Mouse (Mus musculus) heart, embryonic 14.5 days (tissue): Measurements from ENCODE around the gene Nphp4. TPM values are rescaled to one million over a fixed set of nuclear protein-coding genes. Genes with fewer than 3 reads are reported as not detected.

Source experiments
- ATAC-seq: fragments of 200-750 bp; cut with Nextera tagmentation; 2 replicates; pipeline ENCODE4 v1.8.0; 2017; ENCODE audit warnings: low read depth, moderate TSS enrichment; ENCODE audit not compliant: insufficient number of reproducible peaks, insufficient read depth, low FRiP score
- H3K27ac ChIP-seq, 2 experiments: fragments of 200-500 bp in 1 of 2; fragments of 300-500 bp in 1 of 2; sonication (generic) in 1 of 2; replicated peaks in 1 of 2; 2 replicates each; pipeline ENCODE4 v1.5.1; 2012 to 2014; ENCODE audit warnings: low read depth in 2 of 2, low read length in 2 of 2, control low read depth in 1 of 2, mild to moderate bottlenecking in 1 of 2, mixed read lengths in 1 of 2; ENCODE audit not compliant: control insufficient read depth in 1 of 2, insufficient read depth in 1 of 2
- H3K27me3 ChIP-seq: fragments of 300-500 bp; sonication (generic); 2 replicates; pipeline ENCODE4 v1.6.1; 2014; ENCODE audit warnings: mild to moderate bottlenecking, low read length, control low read depth; ENCODE audit not compliant: control insufficient read depth, insufficient read depth
- H3K36me3 ChIP-seq: fragments of 300-500 bp; sonication (generic); 2 replicates; pipeline ENCODE4 v1.6.1; 2014; ENCODE audit warnings: mild to moderate bottlenecking, control low read depth, low read length, mixed read lengths; ENCODE audit not compliant: control insufficient read depth, insufficient read depth
- H3K4me1 ChIP-seq, 2 experiments: fragments of 200-500 bp in 1 of 2; fragments of 300-500 bp in 1 of 2; sonication (generic) in 1 of 2; 2 replicates each; pipeline ENCODE4 v1.6.1; 2012 to 2014; ENCODE audit warnings: low read length in 2 of 2, control low read depth in 1 of 2, mixed read lengths in 1 of 2; ENCODE audit not compliant: control insufficient read depth in 2 of 2, insufficient read depth in 2 of 2
- H3K4me2 ChIP-seq: fragments of 300-500 bp; sonication (generic); 2 replicates; pipeline ENCODE4 v1.6.1; 2014; ENCODE audit warnings: mild to moderate bottlenecking, low read length
- H3K4me3 ChIP-seq, 2 experiments: fragments of 200-500 bp in 1 of 2; fragments of 300-500 bp in 1 of 2; sonication (generic) in 1 of 2; 2 replicates each; pipeline ENCODE4 v1.5.1; 2012 to 2014; ENCODE audit warnings: low read length in 2 of 2, mild to moderate bottlenecking in 2 of 2, control low read depth in 1 of 2, low read depth in 1 of 2, moderate library complexity in 1 of 2; ENCODE audit not compliant: control insufficient read depth in 1 of 2, insufficient read depth in 1 of 2
- H3K9ac ChIP-seq: fragments of 300-500 bp; sonication (generic); 2 replicates; pipeline ENCODE4 v1.6.1; 2014; ENCODE audit warnings: mild to moderate bottlenecking, low read length
- H3K9me3 ChIP-seq: fragments of 300-500 bp; sonication (generic); 2 replicates; pipeline ENCODE4 v1.6.1; 2016; ENCODE audit warnings: low read length, control low read depth; ENCODE audit not compliant: control insufficient read depth
- WGBS: fragments of 180-500 bp; shearing (Covaris S2); extraction: QIAGEN DNeasy Blood & Tissue Kit; methylation state at CpG from one replicate; pipeline ENCODE4 v1.1.7; 2014; 5-methylcytosine and 5-hydroxymethylcytosine counted together
- polyA plus RNA-seq: library from polyadenylated mRNA; unstranded; fragments of >200 nt; fragmentation: Nextera tagmentation; extraction: Ambion mirVana; gene quantifications from 2 replicates; pipeline ENCODE4 v1.2.1, GENCODE M21; 2014

The Nphp4 gene
- polyA plus RNA-seq, 1 experiment from 2014 or later = 1.1 TPM

DNA sequence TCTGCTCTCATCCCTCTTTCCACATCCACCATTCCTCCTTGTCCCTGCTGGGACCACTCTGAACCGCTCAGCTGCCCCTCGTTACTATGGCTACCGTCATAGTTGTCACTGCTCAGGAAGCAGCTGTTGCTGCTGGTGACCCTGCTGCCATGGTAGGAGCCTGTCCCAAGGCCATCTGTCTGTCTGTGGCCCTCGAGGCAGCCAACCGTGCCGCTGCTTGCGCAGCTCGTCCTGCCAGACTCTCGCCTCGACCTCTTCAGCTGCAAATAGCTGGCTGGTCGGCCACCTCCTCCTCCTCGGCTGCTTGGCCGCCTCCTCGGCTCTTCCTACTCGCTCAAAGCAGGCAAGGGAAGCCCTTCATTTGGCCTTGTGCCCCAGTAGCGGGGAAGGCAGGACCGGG lies 81.7 kb downstream of the Nphp4 start:
- no peak for ATAC-seq
- WGBS = 37% methylated on average over 17 of the region's 17 CpGs
- H3K9me3 ChIP-seq = no peaks in the 10 kb centered on the region
- H3K27ac ChIP-seq = no peak overlapping the region
- no peaks in the 10 kb centered on the region for H3K36me3 ChIP-seq
- 0 out of 2 replicates have a peak, but pooled peaks cover 2% of the 10 kb centered on the region for H3K27me3 ChIP-seq
- no peak overlapping the region for H3K4me3 ChIP-seq
- H3K9ac ChIP-seq = no peak overlapping the region
- peaks cover 0 to 2% of the 10 kb centered on the region in 2 experiments; a peak in 1 of 4 replicates for H3K4me1 ChIP-seq
- no peak overlapping the region for H3K4me2 ChIP-seq

DNA sequence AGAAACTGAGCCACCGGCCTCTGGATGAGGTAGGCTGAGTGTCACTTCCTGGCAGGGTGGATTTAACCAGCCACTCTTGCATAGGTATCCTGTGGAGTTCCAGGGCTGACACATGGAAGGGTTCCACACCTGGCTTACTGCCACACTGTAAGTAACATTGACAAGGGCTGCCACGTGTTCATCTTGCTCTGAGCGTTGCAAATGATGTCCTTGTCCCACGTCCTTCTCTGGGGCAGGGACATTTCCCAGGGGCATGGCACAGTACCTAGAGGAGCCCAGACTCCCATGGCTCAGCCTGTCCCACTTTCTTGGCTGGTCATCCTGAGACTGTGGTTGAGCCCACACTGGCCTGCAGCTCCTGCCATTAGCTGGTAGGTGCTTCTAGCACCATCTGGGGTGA lies 91.5 kb downstream of the Nphp4 start:
- Histone ChIP-seq H3K9ac (no peak overlapping the region), H3K36me3 (no peaks in the 10 kb centered on the region), H3K4me3 (no peak overlapping the region), H3K27me3 (peaks cover 13% of the 10 kb centered on the region; the same call in 1 of the 2 replicates), H3K4me1 (no peaks in the 10 kb centered on the region), H3K9me3 (no peaks in the 10 kb centered on the region), H3K27ac (no peak overlapping the region), H3K4me2 (no peak overlapping the region)
- 43% methylated on average over 4 of the region's 4 CpGs for WGBS
- no peak for ATAC-seq

DNA sequence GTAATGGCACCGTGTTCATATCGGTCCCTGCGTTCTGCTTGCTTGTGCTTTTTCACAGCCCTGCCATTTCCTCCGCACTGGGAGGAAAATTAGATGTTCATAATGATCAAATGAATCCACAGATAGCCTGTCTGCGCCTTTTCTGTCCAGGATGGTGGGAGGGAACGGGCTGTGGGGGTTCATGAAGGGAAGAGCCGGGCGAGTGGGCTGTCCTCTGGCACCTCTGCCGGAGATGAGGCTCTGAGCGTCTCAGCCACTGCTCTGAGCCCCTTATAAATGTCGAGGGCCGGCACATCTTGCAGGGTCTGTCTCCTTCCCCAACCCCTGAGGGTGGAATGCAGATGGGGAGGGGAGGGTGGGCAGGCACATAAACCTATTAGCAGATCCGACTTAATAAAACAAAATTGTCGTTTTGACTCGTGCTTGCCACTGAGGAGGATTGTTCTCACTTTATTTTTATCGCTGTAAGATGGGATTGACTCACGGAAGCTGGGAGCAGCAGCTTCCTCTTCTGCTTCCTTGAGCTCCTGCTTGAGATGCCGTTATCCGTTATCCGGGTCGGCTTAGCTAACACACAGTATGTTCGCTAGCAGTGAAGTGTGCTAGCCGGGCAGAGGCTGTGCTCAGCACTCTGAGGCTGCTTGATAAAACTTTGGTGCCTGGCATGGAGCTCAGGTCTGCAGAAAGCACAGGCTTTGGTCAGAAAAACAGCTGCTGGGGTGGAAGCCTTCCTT lies 92.3 kb downstream of the Nphp4 start:
- Histone ChIP-seq H3K9me3 (no peaks in the 10 kb centered on the region), H3K4me3 (no peak overlapping the region), H3K27me3 (peaks cover 13% of the 10 kb centered on the region; the same call in 1 of the 2 replicates), H3K36me3 (no peaks in the 10 kb centered on the region), H3K4me2 (no peak overlapping the region), H3K27ac (no peak overlapping the region), H3K9ac (no peak overlapping the region), H3K4me1 (no peaks in the 10 kb centered on the region)
- 40% methylated on average over 23 of the region's 23 CpGs for WGBS
- ATAC-seq = no peak

DNA sequence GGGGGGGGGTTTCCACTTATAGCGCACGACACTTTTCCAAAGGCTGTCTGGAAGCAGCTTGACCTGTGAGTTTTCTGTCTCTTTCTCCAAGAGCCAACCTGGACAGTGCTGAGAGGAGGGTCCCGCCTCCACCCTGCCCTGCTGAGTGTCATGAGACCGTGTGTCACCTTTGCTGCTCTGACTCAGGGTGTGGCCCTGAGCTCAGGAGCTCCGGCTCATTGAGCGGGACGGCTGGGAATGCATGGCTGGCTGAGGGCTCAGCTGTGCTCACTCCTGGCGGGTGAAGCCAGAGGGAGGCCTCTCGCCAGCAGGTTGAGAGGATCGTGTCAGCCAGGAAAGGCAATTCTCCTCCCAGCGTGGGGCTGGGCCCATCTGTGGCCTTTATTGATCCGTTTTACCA lies 97.8 kb downstream of the Nphp4 start:
- no peak overlapping the region for H3K9ac ChIP-seq
- H3K4me3 ChIP-seq = no peak overlapping the region
- H3K27me3 ChIP-seq = 0 out of 2 replicates have a peak, but pooled peaks cover 6% of the 10 kb centered on the region
- no peaks in the 10 kb centered on the region for H3K36me3 ChIP-seq
- no peak for ATAC-seq
- no peak overlapping the region for H3K4me2 ChIP-seq
- H3K27ac ChIP-seq = no peak overlapping the region
- H3K4me1 ChIP-seq = no peaks in the 10 kb centered on the region
- no peaks in the 10 kb centered on the region for H3K9me3 ChIP-seq
- WGBS = 48% methylated on average over 12 of the region's 12 CpGs

DNA sequence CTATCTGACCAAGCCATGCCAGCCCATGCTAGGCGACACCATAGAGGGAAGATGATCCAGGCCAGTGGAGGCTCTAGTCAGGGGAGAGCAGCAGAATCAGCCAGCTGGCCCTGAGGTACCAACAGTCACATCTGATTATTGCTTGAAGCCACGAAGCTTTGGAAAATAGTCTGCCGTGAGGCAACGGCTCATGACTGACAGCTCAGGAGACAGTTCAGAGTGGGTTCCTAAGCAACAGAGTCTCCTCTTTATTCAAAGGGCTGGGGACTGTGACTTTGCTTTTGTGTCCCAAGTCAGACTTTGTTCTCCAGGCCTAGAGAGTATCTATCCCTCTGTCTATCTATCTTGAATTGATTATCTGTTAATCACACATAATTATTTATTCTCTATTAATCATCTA lies 100.3 kb downstream of the Nphp4 start:
- 64% methylated on average over 4 of the region's 4 CpGs for WGBS
- no peak overlapping the region for H3K9ac ChIP-seq
- no peak for ATAC-seq

DNA sequence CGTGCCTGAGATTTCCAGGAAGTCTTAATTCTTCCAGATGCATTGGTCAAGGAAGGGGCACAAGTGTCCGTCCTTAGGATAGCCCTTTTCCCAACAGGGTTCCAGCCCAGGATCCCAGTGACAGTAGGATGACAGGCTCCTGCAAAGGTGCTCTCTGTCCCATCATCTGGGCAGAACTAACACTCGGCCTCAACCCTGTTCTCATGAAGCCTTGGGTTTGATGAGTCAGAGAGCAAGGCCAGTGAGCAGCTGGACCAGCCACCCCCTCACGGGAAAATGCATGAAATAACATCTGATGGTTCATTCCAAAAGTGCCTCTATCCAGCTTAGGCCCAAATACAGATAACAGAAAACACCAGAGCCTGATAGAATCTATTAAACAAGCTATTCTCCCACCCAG lies 103.5 kb downstream of the Nphp4 start:
- Histone ChIP-seq H3K4me1 (no peaks in the 10 kb centered on the region), H3K4me3 (no peak overlapping the region), H3K9me3 (no peaks in the 10 kb centered on the region), H3K9ac (no peak overlapping the region), H3K36me3 (no peaks in the 10 kb centered on the region), H3K27me3 (no peaks in the 10 kb centered on the region), H3K27ac (no peak overlapping the region), H3K4me2 (no peak overlapping the region)
- ATAC-seq = no peak
- 63% methylated on average over 4 of the region's 4 CpGs for WGBS

More for the DNA sequence above, 100.3 kb downstream of the Nphp4 start:
- no peak overlapping the region for H3K27ac ChIP-seq
- no peaks in the 10 kb centered on the region for H3K4me1 ChIP-seq
- no peaks in the 10 kb centered on the region for H3K27me3 ChIP-seq
- H3K9me3 ChIP-seq = no peaks in the 10 kb centered on the region
- H3K4me2 ChIP-seq = no peak overlapping the region
- no peak overlapping the region for H3K4me3 ChIP-seq
- H3K36me3 ChIP-seq = no peaks in the 10 kb centered on the region

DNA sequence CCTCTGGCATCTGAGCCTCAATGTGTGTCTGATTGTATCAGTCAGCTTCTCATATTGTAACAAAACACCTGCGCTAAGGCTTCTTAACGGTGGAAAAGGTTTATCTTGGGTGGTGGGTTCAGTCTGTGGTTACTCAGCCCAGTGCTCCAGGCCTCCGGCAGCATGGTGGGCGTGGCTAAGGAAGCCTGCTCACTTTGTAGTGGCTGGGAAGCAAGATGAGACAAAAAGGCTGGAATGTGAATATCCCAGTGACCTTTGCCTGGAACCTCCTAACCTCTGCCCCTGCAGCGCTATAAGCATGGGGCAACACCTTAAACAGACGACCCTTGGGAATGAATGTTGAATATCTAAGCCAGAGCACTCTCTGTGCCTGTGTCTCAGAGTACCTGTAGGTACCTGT lies 105.7 kb downstream of the Nphp4 start:
- H3K4me2 ChIP-seq = no peak overlapping the region
- H3K4me1 ChIP-seq = no peaks in the 10 kb centered on the region
- no peaks in the 10 kb centered on the region for H3K9me3 ChIP-seq
- H3K4me3 ChIP-seq = no peak overlapping the region
- no peak for ATAC-seq
- no peaks in the 10 kb centered on the region for H3K36me3 ChIP-seq
- H3K27me3 ChIP-seq = no peaks in the 10 kb centered on the region
- 40% methylated on average over 6 of the region's 6 CpGs for WGBS
- H3K27ac ChIP-seq = no peak overlapping the region
- no peak overlapping the region for H3K9ac ChIP-seq

DNA sequence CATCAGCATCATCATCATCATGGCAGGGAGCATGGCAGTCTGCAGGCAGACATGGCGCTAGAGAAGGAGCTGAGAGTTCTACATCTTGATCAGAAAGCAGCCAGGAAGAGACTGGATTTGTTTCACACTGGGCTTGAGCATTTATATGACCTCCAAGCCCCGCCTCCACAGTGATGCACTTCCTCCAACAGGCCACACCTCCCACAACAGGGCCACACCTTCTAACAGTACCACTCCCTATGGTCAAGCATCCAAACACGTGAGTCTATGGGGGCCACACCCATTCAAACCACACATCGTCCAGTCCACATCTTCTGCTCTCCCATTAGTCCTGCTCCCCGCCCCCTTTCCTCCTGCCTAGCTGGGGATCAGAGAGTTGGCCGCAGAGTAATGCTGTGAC lies 107.1 kb downstream of the Nphp4 start:
- H3K27ac ChIP-seq = no peak overlapping the region
- H3K36me3 ChIP-seq = no peaks in the 10 kb centered on the region
- H3K9ac ChIP-seq = no peak overlapping the region
- WGBS = 68% methylated on average over 6 of the region's 6 CpGs
- H3K4me1 ChIP-seq = no peaks in the 10 kb centered on the region
- H3K4me2 ChIP-seq = no peak overlapping the region
- H3K27me3 ChIP-seq = no peaks in the 10 kb centered on the region
- no peak for ATAC-seq
- H3K9me3 ChIP-seq = no peaks in the 10 kb centered on the region
- H3K4me3 ChIP-seq = no peak overlapping the region
